Mouse (Mus musculus) intestine, postnatal 0 days (tissue): ENCODE measurements at regions not wholly inside any gene's neighbourhood (a gene's known extent, or its start where the extent isn't known, plus 50 kb on each side); places are given as distances from the start of the nearest gene placed in this dataset.

ENCODE experiments used
- ATAC-seq: fragments of 200-750 bp; cut with Nextera tagmentation; 2 replicates; pipeline ENCODE4 v1.8.0; 2017; ENCODE audit warnings: mild to moderate bottlenecking, moderate TSS enrichment, moderate library complexity
- H3K27ac ChIP-seq: fragments of 300-500 bp; sonication (generic); 2 replicates; pipeline ENCODE4 v1.5.1; 2014; ENCODE audit warnings: mild to moderate bottlenecking, low read depth, low read length, moderate library complexity
- H3K27me3 ChIP-seq: fragments of 300-500 bp; sonication (generic); replicated peaks from 2 replicates; pipeline ENCODE4 v1.6.1; 2014; ENCODE audit warnings: low read length, mixed read lengths; ENCODE audit not compliant: control insufficient read depth, insufficient read depth
- H3K36me3 ChIP-seq: fragments of 300-500 bp; sonication (generic); 2 replicates; pipeline ENCODE4 v1.6.1; 2014; ENCODE audit warnings: mild to moderate bottlenecking, moderate library complexity; ENCODE audit not compliant: control insufficient read depth, insufficient read depth
- H3K4me1 ChIP-seq: fragments of 300-500 bp; sonication (generic); replicated peaks from 2 replicates; pipeline ENCODE4 v1.6.1; 2014; ENCODE audit warnings: antibody characterized with exemption, low read length, mixed read lengths; ENCODE audit not compliant: control insufficient read depth, insufficient read depth
- H3K4me2 ChIP-seq: fragments of 300-500 bp; sonication (generic); replicated peaks from 2 replicates; pipeline ENCODE4 v1.6.1; 2014; ENCODE audit warnings: low read depth, mild to moderate bottlenecking, moderate library complexity
- H3K4me3 ChIP-seq: fragments of 300-500 bp; sonication (generic); 2 replicates; pipeline ENCODE4 v1.5.1; 2014; ENCODE audit warnings: low read depth, low read length
- H3K9ac ChIP-seq: fragments of 300-500 bp; sonication (generic); 2 replicates; pipeline ENCODE4 v1.6.1; 2014; ENCODE audit warnings: mild to moderate bottlenecking, low read depth, low read length
- H3K9me3 ChIP-seq: fragments of 300-500 bp; sonication (generic); 2 replicates; pipeline ENCODE4 v1.6.1; 2016; ENCODE audit warnings: mixed run types; ENCODE audit not compliant: control insufficient read depth
- CTCF ChIP-seq: sonication (generic); IDR thresholded peaks from 2 replicates; pipeline ENCODE4 v1.5.1; 2016; ENCODE audit warnings: low read depth, mild to moderate bottlenecking, control low read depth, antibody characterized with exemption, moderate library complexity
- WGBS: fragments of 180-500 bp; shearing (Covaris S2); extraction: QIAGEN DNeasy Blood & Tissue Kit; methylation state at CpG from one replicate; pipeline ENCODE4 v1.1.7; 2014; 5-methylcytosine and 5-hydroxymethylcytosine counted together

DNA sequence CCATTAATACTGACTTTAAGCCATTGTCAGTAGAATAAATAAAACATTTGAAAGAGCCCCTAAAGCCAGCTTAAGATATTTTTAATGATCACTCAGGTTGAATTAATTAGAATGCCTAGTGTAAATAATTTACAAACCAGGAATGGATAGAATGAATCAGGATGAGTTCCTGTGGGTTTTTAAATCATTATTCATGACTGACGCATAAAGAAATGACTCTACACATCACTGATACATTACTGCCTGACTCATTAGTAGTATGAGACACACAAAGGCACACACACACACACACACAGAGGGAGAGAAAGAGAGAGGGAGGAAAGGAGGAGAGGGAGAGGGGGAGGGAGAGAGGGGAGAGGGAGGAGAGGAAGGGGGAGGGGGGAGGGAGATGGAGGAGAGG is 612.0 kb downstream of the Ipmk start:
- Histone ChIP-seq H3K4me2 (no peak overlapping the region), H3K9me3 (no peaks in the 10 kb centered on the region), H3K27ac (no peak overlapping the region), H3K36me3 (no peaks in the 10 kb centered on the region), H3K4me1 (no peaks in the 10 kb centered on the region), H3K4me3 (no peak overlapping the region), H3K27me3 (no peaks in the 10 kb centered on the region), H3K9ac (no peak overlapping the region)
- 90% methylated on average over 1 of the region's 1 CpGs for WGBS
- ATAC-seq, result no peak
- TF ChIP-seq CTCF, result no peak

DNA sequence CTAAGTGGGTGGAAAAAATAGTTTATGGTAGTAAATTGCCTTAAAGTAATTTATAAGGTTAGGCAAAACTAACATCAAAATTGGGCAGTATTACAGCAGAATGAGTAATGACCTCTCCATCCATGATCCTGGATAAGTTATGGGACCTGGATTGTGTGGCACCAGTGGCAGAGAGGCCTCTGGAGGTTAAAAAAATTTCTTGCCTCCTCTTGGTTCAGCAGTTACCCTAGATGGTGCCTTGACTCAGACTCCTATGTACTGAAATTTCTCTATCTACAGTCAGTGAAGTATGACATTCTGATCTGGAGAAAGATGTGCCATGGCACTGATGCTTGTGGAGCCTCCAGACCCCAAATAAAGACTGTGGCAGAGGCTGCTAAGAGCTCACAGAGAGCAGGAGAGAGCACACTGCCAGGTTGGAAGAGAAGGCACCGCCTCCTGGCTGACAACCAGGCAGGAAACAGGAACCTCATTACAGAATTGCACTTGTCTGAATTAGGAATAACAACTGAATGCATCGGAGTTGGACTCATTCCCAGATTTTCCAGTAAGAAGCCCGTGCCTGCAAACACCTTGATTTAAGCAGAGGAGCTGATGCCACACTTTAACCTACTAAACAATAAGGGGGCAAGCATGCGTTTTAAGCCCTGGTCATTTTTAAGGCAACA is 613.0 kb downstream of the Ipmk start:
- ATAC-seq, result no peak
- no peak overlapping the region for H3K27ac ChIP-seq
- H3K27me3 ChIP-seq, result no peaks in the 10 kb centered on the region
- H3K9ac ChIP-seq, result no peak overlapping the region
- no peaks in the 10 kb centered on the region for H3K4me1 ChIP-seq
- no peaks in the 10 kb centered on the region for H3K36me3 ChIP-seq
- WGBS, result 54% methylated on average over 4 of the region's 4 CpGs
- H3K9me3 ChIP-seq, result no peaks in the 10 kb centered on the region
- H3K4me3 ChIP-seq, result no peak overlapping the region
- no peak for TF ChIP-seq CTCF
- H3K4me2 ChIP-seq, result no peak overlapping the region

DNA sequence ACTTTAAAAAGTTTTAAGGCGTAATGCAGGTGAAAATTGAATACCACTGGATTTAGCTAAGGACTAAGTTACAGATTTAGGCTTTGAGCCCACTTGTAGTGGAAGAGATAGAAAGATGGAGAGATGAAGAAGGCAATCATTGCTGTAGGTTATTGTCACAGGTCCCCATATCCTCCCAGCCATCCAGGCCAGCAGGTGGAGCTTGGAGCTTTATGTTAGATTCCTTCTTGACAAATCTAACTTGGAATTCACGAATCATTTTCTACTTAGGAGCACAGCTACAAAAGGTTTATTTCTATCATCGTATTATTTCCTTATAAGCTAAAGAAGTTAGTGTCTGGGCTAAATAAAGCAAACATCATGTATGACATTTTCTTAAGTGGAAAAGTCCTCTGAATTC is 630.5 kb downstream of the Ipmk start:
- peak; percentile 21; the same call in 1 of the 2 replicates for TF ChIP-seq CTCF
- Histone ChIP-seq H3K9ac (no peak overlapping the region), H3K4me2 (no peak overlapping the region), H3K9me3 (no peaks in the 10 kb centered on the region), H3K27ac (no peak overlapping the region), H3K4me3 (no peak overlapping the region), H3K27me3 (no peaks in the 10 kb centered on the region), H3K4me1 (no peaks in the 10 kb centered on the region), H3K36me3 (no peaks in the 10 kb centered on the region)
- no peak for ATAC-seq
- WGBS, result 77% methylated on average over 3 of the region's 3 CpGs

DNA sequence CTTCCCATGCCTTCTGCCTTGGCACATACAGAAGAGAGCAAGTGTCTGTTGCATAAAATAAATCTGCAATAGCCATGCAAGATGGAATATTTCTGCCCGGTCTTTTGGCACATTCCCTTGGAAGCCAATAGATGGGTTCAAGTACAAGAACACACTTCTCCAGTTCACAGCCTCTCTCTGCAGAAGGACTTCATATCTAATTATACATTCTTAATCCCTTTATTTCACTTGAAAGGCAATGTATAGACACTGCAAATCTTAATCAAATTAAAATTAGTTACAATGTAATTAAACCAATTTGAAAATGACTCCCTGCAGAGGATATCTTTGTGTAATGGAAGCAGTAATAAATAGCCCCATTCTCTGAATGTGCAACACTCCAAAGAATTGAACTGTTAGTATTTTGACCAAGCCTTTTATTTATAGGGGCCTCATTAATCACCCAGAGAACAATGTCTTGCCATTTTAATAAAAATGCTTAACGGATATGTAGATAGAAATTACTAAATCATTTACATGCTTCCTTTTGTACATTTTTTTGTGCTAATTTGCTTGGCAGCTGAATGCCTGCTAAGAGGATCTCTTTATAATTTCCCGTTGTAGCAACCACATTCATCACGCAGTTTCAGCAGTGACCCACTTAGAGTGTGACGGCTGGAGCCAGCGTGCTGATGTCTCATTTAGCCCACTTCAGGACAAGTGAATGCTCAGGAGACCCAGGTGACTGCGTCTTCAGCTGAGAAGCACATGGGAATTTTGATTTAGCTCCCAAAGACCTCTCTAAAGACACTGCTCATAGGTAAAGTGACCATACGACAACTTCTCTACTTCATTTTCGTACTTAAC is 651.5 kb upstream of the Zwint start:
- Histone ChIP-seq H3K9me3 (no peaks in the 10 kb centered on the region), H3K27me3 (no peaks in the 10 kb centered on the region), H3K4me2 (no peak overlapping the region), H3K36me3 (no peaks in the 10 kb centered on the region), H3K27ac (no peak overlapping the region), H3K4me1 (no peaks in the 10 kb centered on the region), H3K9ac (no peak overlapping the region), H3K4me3 (no peak overlapping the region)
- 78% methylated on average over 9 of the region's 9 CpGs for WGBS
- no peak for TF ChIP-seq CTCF
- ATAC-seq, result no peak
